Mouse (Mus musculus) NIH3T3 (cell line): ENCODE data around the gene Gucd1.
"Not testable (repeated sequence)": the region's sequence is repeated elsewhere in the genome, so short reads cannot be mapped to it uniquely, and the experiment has no call there.

ENCODE experiments used
- DNase-seq: peaks from one replicate; pipeline ENCODE4 v3.0.0-alpha.2; 2012; ENCODE audit warnings: low read depth

Gucd1 gene

GRCm38 (mm10) chr10:75365231-75365633 is 152.5 kb downstream of the Gucd1 start:
- DNase-seq: peak; percentile 41

GRCm38 (mm10) chr10:75364796-75365195 is 153.0 kb downstream of the Gucd1 start:
- DNase-seq: no peak

GRCm38 (mm10) chr10:75364214-75364690 is 153.5 kb downstream of the Gucd1 start:
- DNase-seq: peak; percentile 62

- no peak for DNase-seq
Measured at GRCm38 (mm10) chr10:75355341-75355740, 162.4 kb downstream of the Gucd1 start.

- not testable (repeated sequence) for DNase-seq
Measured at GRCm38 (mm10) chr10:75353838-75354241, 163.9 kb downstream of the Gucd1 start.

- no peak for DNase-seq
Measured at GRCm38 (mm10) chr10:75352541-75352940, 165.2 kb downstream of the Gucd1 start.

- DNase-seq: no peak
Measured at GRCm38 (mm10) chr10:75350564-75350963, 167.2 kb downstream of the Gucd1 start.

GRCm38 (mm10) chr10:75345265-75345664 is 172.5 kb downstream of the Gucd1 start:
- no peak for DNase-seq

- not testable (repeated sequence) for DNase-seq
Measured at GRCm38 (mm10) chr10:75344563-75344962, 173.2 kb downstream of the Gucd1 start.

GRCm38 (mm10) chr10:75341936-75342335 is 175.8 kb downstream of the Gucd1 start:
- DNase-seq: peak; percentile 30

- no peak for DNase-seq
Measured at GRCm38 (mm10) chr10:75339377-75339776, 178.4 kb downstream of the Gucd1 start.

GRCm38 (mm10) chr10:75338852-75339251 is 178.9 kb downstream of the Gucd1 start:
- no peak for DNase-seq

GRCm38 (mm10) chr10:75337231-75337630 is 180.5 kb downstream of the Gucd1 start:
- DNase-seq: no peak

GRCm38 (mm10) chr10:75335075-75335474 is 182.7 kb downstream of the Gucd1 start:
- DNase-seq: no peak

GRCm38 (mm10) chr10:75334175-75334574 is 183.6 kb downstream of the Gucd1 start:
- DNase-seq: no peak

GRCm38 (mm10) chr10:75333176-75333776 is 184.5 kb downstream of the Gucd1 start:
- no peak for DNase-seq

- DNase-seq: no peak
Measured at GRCm38 (mm10) chr10:75332268-75332667, 185.5 kb downstream of the Gucd1 start.

- DNase-seq: no peak
Measured at GRCm38 (mm10) chr10:75328201-75328704, 189.5 kb downstream of the Gucd1 start.

GRCm38 (mm10) chr10:75327081-75327480 is 190.7 kb downstream of the Gucd1 start:
- DNase-seq: no peak

- peak; percentile 45 for DNase-seq
Measured at GRCm38 (mm10) chr10:75326553-75326952, 191.2 kb downstream of the Gucd1 start.

- no peak for DNase-seq
Measured at GRCm38 (mm10) chr10:75325821-75326220, 192.0 kb downstream of the Gucd1 start.

GRCm38 (mm10) chr10:75324391-75324790 is 193.4 kb downstream of the Gucd1 start:
- no peak for DNase-seq

- DNase-seq: no peak
Measured at GRCm38 (mm10) chr10:75323986-75324385, 193.8 kb downstream of the Gucd1 start.

- DNase-seq: peak; percentile 41
Measured at GRCm38 (mm10) chr10:75322966-75323365, 194.8 kb downstream of the Gucd1 start.
